Mouse (Mus musculus) leukemia stem cell, adult 10-12 weeks (primary cell): Measurements from ENCODE around the gene Gal3st4. TPM values are rescaled to one million over a fixed set of nuclear protein-coding genes. Genes with fewer than 3 reads are reported as not detected.

ENCODE experiments used
- polyA plus RNA-seq: library from polyadenylated mRNA; stranded (reverse); fragments of >175 nt; gene quantifications from 2 replicates; pipeline ENCODE4 v1.2.3, GENCODE M21; 2012; ENCODE audit warnings: low replicate concordance

Gal3st4 gene
- polyA plus RNA-seq, result not detected in 2 replicates

GRCm38 (mm10) chr5:138272409-138272923 lies at the start of gene Gal3st4:
Gene Gal3st4 (minus strand): TSS chr5:138272840.

GRCm38 (mm10) chr5:138279585-138280424 lies 7.2 kb upstream of the Gal3st4 start, which contains the start of the genes Gm43720, Gpc2 and Stag3:
Gene Gm43720 (minus strand): TSS chr5:138279958.
Gene Gpc2 (minus strand): TSS chr5:138280005.
Gene Stag3 (plus strand): TSS chr5:138280240.

GRCm38 (mm10) chr5:138263260-138264206 lies 9.1 kb downstream of the Gal3st4 start, which contains the start of gene BC037034:
Gene BC037034 (minus strand): TSS chr5:138264033.

GRCm38 (mm10) chr5:138255353-138256093 lies 17.1 kb downstream of the Gal3st4 start, which contains the start of gene Lamtor4:
Gene Lamtor4 (plus strand): TSS chr5:138255482.

GRCm38 (mm10) chr5:138225700-138226099 lies 46.9 kb downstream of the Gal3st4 start, which contains the start of gene Nxpe5:
Gene Nxpe5 (plus strand): TSS chr5:138225898.

Other genes with a start within 250 kb of the Gal3st4 start
- gene Smok3c, start 219.6 kb downstream of the Gal3st4 start, polyA plus RNA-seq, result not detected in 2 replicates
- 0.27 and 1.0 TPM in 2 replicates for gene Zkscan1, start 187.8 kb downstream of the Gal3st4 start, polyA plus RNA-seq
- gene Zscan21, start 155.9 kb downstream of the Gal3st4 start, polyA plus RNA-seq, result 0.10 and 2.4 TPM in 2 replicates
- 0.14 and 0.35 TPM in 2 replicates for gene Zfp113, start 117.1 kb downstream of the Gal3st4 start, polyA plus RNA-seq
- gene Cops6, start 111.8 kb downstream of the Gal3st4 start, polyA plus RNA-seq, result 53.6 and 54.5 TPM in 2 replicates
- gene Ap4m1, start 100.8 kb downstream of the Gal3st4 start, polyA plus RNA-seq, result 6.8 and 39.7 TPM in 2 replicates
- gene Mcm7, start 100.4 kb downstream of the Gal3st4 start, polyA plus RNA-seq, result 8.8 and 61.5 TPM in 2 replicates
- 17.3 and 54.2 TPM in 2 replicates for gene Taf6, start 85.4 kb downstream of the Gal3st4 start, polyA plus RNA-seq
- gene Cnpy4, start 85.4 kb downstream of the Gal3st4 start, polyA plus RNA-seq, result 0.21 and 0.73 TPM in 2 replicates
- 4.0 and 4.9 TPM in 2 replicates for gene Mblac1, start 78.5 kb downstream of the Gal3st4 start, polyA plus RNA-seq
- 1.9 and 2.3 TPM in 2 replicates for gene Nxpe5, start 46.9 kb downstream of the Gal3st4 start, polyA plus RNA-seq
- gene Lamtor4, start 17.4 kb downstream of the Gal3st4 start, polyA plus RNA-seq, result 29.2 and 39.5 TPM in 2 replicates
- 293 and 299 TPM in 2 replicates for gene BC037034, start 8.8 kb downstream of the Gal3st4 start, polyA plus RNA-seq
- gene Gm43720, start 7.1 kb upstream of the Gal3st4 start, polyA plus RNA-seq, result not detected in 2 replicates
- 0.63 and 1.2 TPM in 2 replicates for gene Gpc2, start 7.2 kb upstream of the Gal3st4 start, polyA plus RNA-seq
- gene Stag3, start 7.4 kb upstream of the Gal3st4 start, polyA plus RNA-seq, result 0.50 and 5.3 TPM in 2 replicates
- 0.22 and 0.50 TPM in 2 replicates for gene Pvrig, start 69.1 kb upstream of the Gal3st4 start, polyA plus RNA-seq
- 0.10 and 0.58 TPM in 2 replicates for gene Zfp157, start 168.6 kb upstream of the Gal3st4 start, polyA plus RNA-seq